Mouse (Mus musculus): ENCODE data around the gene Idi2. TPM values are rescaled to one million over a fixed set of nuclear protein-coding genes. Genes with fewer than 3 reads are reported as not detected.
"Not testable (repeated sequence)": the region's sequence is repeated elsewhere in the genome, so short reads cannot be mapped to it uniquely, and the experiment has no call there.

Idi2 gene
- 0.16 TPM in 1 of 2 replicates, not detected in the other for polyA plus RNA-seq (2014; fragmentation: Nextera tagmentation; extraction: Ambion mirVana)

GRCm38 (mm10) chr13:8952563-8952962, at the start of gene Idi2:
Gene Idi2, plus strand, starts transcription at chr13:8952863.
- H3K4me1 ChIP-seq (ENCODE audit: control insufficient read depth, insufficient read depth, low read length); H3K27ac ChIP-seq (replicated peaks; ENCODE audit: low read depth, low read length); DNase-seq (ENCODE audit: low spot score); H3K9ac ChIP-seq (ENCODE audit: low read length); H3K36me3 ChIP-seq (ENCODE audit: control insufficient read depth, insufficient read depth, low read length); H3K4me3 ChIP-seq (ENCODE audit: low read depth, low read length); H3K27me3 ChIP-seq (ENCODE audit: control insufficient read depth, insufficient read depth, low read length); H3K4me2 ChIP-seq (ENCODE audit: low read depth, severe bottlenecking); ATAC-seq (ENCODE audit: insufficient number of reproducible peaks, low FRiP score, low TSS enrichment, low read depth); H3K9me3 ChIP-seq (ENCODE audit: control insufficient read depth, low read length): not testable (repeated sequence)

- not testable (repeated sequence) for H3K9me3 ChIP-seq (ENCODE audit: control insufficient read depth, low read length); DNase-seq (ENCODE audit: low spot score); H3K27me3 ChIP-seq (ENCODE audit: control insufficient read depth, insufficient read depth, low read length); H3K4me2 ChIP-seq (ENCODE audit: low read depth, severe bottlenecking); H3K27ac ChIP-seq (replicated peaks; ENCODE audit: low read depth, low read length); H3K36me3 ChIP-seq (ENCODE audit: control insufficient read depth, insufficient read depth, low read length); H3K4me1 ChIP-seq (ENCODE audit: control insufficient read depth, insufficient read depth, low read length); H3K4me3 ChIP-seq (ENCODE audit: low read depth, low read length); H3K9ac ChIP-seq (ENCODE audit: low read length); ATAC-seq (ENCODE audit: insufficient number of reproducible peaks, low FRiP score, low TSS enrichment, low read depth)
- WGBS: 83% methylated on average over 2 of the region's 2 CpGs
Observed at GRCm38 (mm10) chr13:8905986-8906385, 46.7 kb upstream of the Idi2 start.

- 92% methylated on average over 8 of the region's 8 CpGs for WGBS
- not testable (repeated sequence) for H3K36me3 ChIP-seq (ENCODE audit: control insufficient read depth, insufficient read depth, low read length); H3K27me3 ChIP-seq (ENCODE audit: control insufficient read depth, insufficient read depth, low read length); H3K4me2 ChIP-seq (ENCODE audit: low read depth, severe bottlenecking); ATAC-seq (ENCODE audit: insufficient number of reproducible peaks, low FRiP score, low TSS enrichment, low read depth); DNase-seq (ENCODE audit: low spot score); H3K4me1 ChIP-seq (ENCODE audit: control insufficient read depth, insufficient read depth, low read length); H3K4me3 ChIP-seq (ENCODE audit: low read depth, low read length); H3K9me3 ChIP-seq (ENCODE audit: control insufficient read depth, low read length); H3K9ac ChIP-seq (ENCODE audit: low read length); H3K27ac ChIP-seq (replicated peaks; ENCODE audit: low read depth, low read length)
Observed at GRCm38 (mm10) chr13:8913890-8914289, 38.8 kb upstream of the Idi2 start.

- 71% methylated on average over 2 of the region's 2 CpGs for WGBS
- Histone ChIP-seq H3K9me3 (ENCODE audit: control insufficient read depth, low read length) (no peaks in the 10 kb centered on the region), H3K9ac (ENCODE audit: low read length) (no peak overlapping the region), H3K36me3 (ENCODE audit: control insufficient read depth, insufficient read depth, low read length) (no peaks in the 10 kb centered on the region), H3K4me3 (ENCODE audit: low read depth, low read length) (no peak overlapping the region), H3K27ac (replicated peaks; ENCODE audit: low read depth, low read length) (no peak overlapping the region), H3K4me2 (ENCODE audit: low read depth, severe bottlenecking) (no peak overlapping the region), H3K27me3 (ENCODE audit: control insufficient read depth, insufficient read depth, low read length) (no peaks in the 10 kb centered on the region), H3K4me1 (ENCODE audit: control insufficient read depth, insufficient read depth, low read length) (no peaks in the 10 kb centered on the region)
- ATAC-seq (ENCODE audit: insufficient number of reproducible peaks, low FRiP score, low TSS enrichment, low read depth): no peak
- no peak for DNase-seq (ENCODE audit: low spot score)
Observed at GRCm38 (mm10) chr13:8933499-8933898, 19.2 kb upstream of the Idi2 start.

GRCm38 (mm10) chr13:8937611-8938140, 15.0 kb upstream of the Idi2 start:
- DNase-seq (ENCODE audit: low spot score); ATAC-seq (ENCODE audit: insufficient number of reproducible peaks, low FRiP score, low TSS enrichment, low read depth); H3K4me1 ChIP-seq (ENCODE audit: control insufficient read depth, insufficient read depth, low read length); H3K36me3 ChIP-seq (ENCODE audit: control insufficient read depth, insufficient read depth, low read length); H3K27ac ChIP-seq (replicated peaks; ENCODE audit: low read depth, low read length); H3K27me3 ChIP-seq (ENCODE audit: control insufficient read depth, insufficient read depth, low read length); H3K4me2 ChIP-seq (ENCODE audit: low read depth, severe bottlenecking); H3K4me3 ChIP-seq (ENCODE audit: low read depth, low read length); H3K9ac ChIP-seq (ENCODE audit: low read length); H3K9me3 ChIP-seq (ENCODE audit: control insufficient read depth, low read length): not testable (repeated sequence)
- 81% methylated on average over 6 of the region's 6 CpGs for WGBS

- WGBS: 91% methylated on average over 4 of the region's 4 CpGs
- not testable (repeated sequence) for H3K4me3 ChIP-seq (ENCODE audit: low read depth, low read length); H3K4me2 ChIP-seq (ENCODE audit: low read depth, severe bottlenecking); H3K27me3 ChIP-seq (ENCODE audit: control insufficient read depth, insufficient read depth, low read length); H3K9me3 ChIP-seq (ENCODE audit: control insufficient read depth, low read length); H3K9ac ChIP-seq (ENCODE audit: low read length); DNase-seq (ENCODE audit: low spot score); H3K4me1 ChIP-seq (ENCODE audit: control insufficient read depth, insufficient read depth, low read length); H3K36me3 ChIP-seq (ENCODE audit: control insufficient read depth, insufficient read depth, low read length); H3K27ac ChIP-seq (replicated peaks; ENCODE audit: low read depth, low read length); ATAC-seq (ENCODE audit: insufficient number of reproducible peaks, low FRiP score, low TSS enrichment, low read depth)
Observed at GRCm38 (mm10) chr13:8941110-8941509, 11.6 kb upstream of the Idi2 start.

- not testable (repeated sequence) for H3K9ac ChIP-seq (ENCODE audit: low read length); H3K4me3 ChIP-seq (ENCODE audit: low read depth, low read length); H3K27me3 ChIP-seq (ENCODE audit: control insufficient read depth, insufficient read depth, low read length); H3K4me1 ChIP-seq (ENCODE audit: control insufficient read depth, insufficient read depth, low read length); H3K4me2 ChIP-seq (ENCODE audit: low read depth, severe bottlenecking); H3K9me3 ChIP-seq (ENCODE audit: control insufficient read depth, low read length); H3K27ac ChIP-seq (replicated peaks; ENCODE audit: low read depth, low read length); H3K36me3 ChIP-seq (ENCODE audit: control insufficient read depth, insufficient read depth, low read length); ATAC-seq (ENCODE audit: insufficient number of reproducible peaks, low FRiP score, low TSS enrichment, low read depth); DNase-seq (ENCODE audit: low spot score)
- no CpG with 5 or more reads among the region's 5 CpGs for WGBS
Observed at GRCm38 (mm10) chr13:8941701-8942100, 11.0 kb upstream of the Idi2 start.

GRCm38 (mm10) chr13:8943828-8944227, 8.8 kb upstream of the Idi2 start:
- not testable (repeated sequence) for H3K27ac ChIP-seq (replicated peaks; ENCODE audit: low read depth, low read length); H3K4me3 ChIP-seq (ENCODE audit: low read depth, low read length); H3K27me3 ChIP-seq (ENCODE audit: control insufficient read depth, insufficient read depth, low read length); H3K4me1 ChIP-seq (ENCODE audit: control insufficient read depth, insufficient read depth, low read length); DNase-seq (ENCODE audit: low spot score); H3K4me2 ChIP-seq (ENCODE audit: low read depth, severe bottlenecking); H3K36me3 ChIP-seq (ENCODE audit: control insufficient read depth, insufficient read depth, low read length); H3K9me3 ChIP-seq (ENCODE audit: control insufficient read depth, low read length); H3K9ac ChIP-seq (ENCODE audit: low read length)
- 0 out of 2 replicates have a peak, but pooled peaks have one; percentile 57 for ATAC-seq (ENCODE audit: insufficient number of reproducible peaks, low FRiP score, low TSS enrichment, low read depth)
- no CpG with 5 or more reads among the region's 5 CpGs for WGBS

- ATAC-seq (ENCODE audit: insufficient number of reproducible peaks, low FRiP score, low TSS enrichment, low read depth); H3K9ac ChIP-seq (ENCODE audit: low read length); H3K9me3 ChIP-seq (ENCODE audit: control insufficient read depth, low read length); H3K4me3 ChIP-seq (ENCODE audit: low read depth, low read length); H3K4me2 ChIP-seq (ENCODE audit: low read depth, severe bottlenecking); H3K27me3 ChIP-seq (ENCODE audit: control insufficient read depth, insufficient read depth, low read length); H3K36me3 ChIP-seq (ENCODE audit: control insufficient read depth, insufficient read depth, low read length); DNase-seq (ENCODE audit: low spot score); H3K27ac ChIP-seq (replicated peaks; ENCODE audit: low read depth, low read length); H3K4me1 ChIP-seq (ENCODE audit: control insufficient read depth, insufficient read depth, low read length): not testable (repeated sequence)
Observed at GRCm38 (mm10) chr13:8948131-8948530, 4.5 kb upstream of the Idi2 start, which contains the start of gene Gm9745. Gene Gm9745, minus strand, starts transcription at chr13:8948231.

Measured in limb, embryonic 11.5 days (tissue).